In genomic region chr7:105778553-105779265, GRCm38 (mm10) we compare ENCODE assay signal across 7 mouse cellular contexts. TPM values are rescaled to one million over a fixed set of nuclear protein-coding genes. Genes with fewer than 3 reads are reported as not detected.
DNase-seq lines count a peak whose midpoint lies in the region; ATAC-seq and TF ChIP-seq lines count a peak whose summit lies in the region.

No protein-coding gene starts in this region.

- DNase-seq in A20 (ENCODE audit: low read depth, low spot score) (peak; percentile 44), G1E (ENCODE audit: low spot score) (peak; percentile 22)
- peak; percentile 94 for DNase-seq in heart, adult 11 months
- DNase-seq in adrenal gland, postnatal 25 days, result no peak

- H3K4me3 ChIP-seq in G1E (ENCODE audit: low read depth, low read length), result no peak overlapping the region
- peak overlapping the region; percentile 16; the same call in 1 of the 2 replicates for H3K4me3 ChIP-seq in intestine, embryonic 15.5 days (replicated peaks)
- peak overlapping the region; percentile 12; the same call in 1 of the 2 replicates for H3K4me3 ChIP-seq in lung, embryonic 16.5 days (ENCODE audit: low read length)
- H3K4me3 ChIP-seq in stomach, embryonic 14.5 days (ENCODE audit: low read depth, low read length), result no peak overlapping the region

- peak overlapping the region; percentile 95 for H3K27ac ChIP-seq in intestine, embryonic 15.5 days
- H3K27ac ChIP-seq in lung, embryonic 16.5 days (ENCODE audit: low read length), result peak overlapping the region; percentile 94
- peak overlapping the region; percentile 96 for H3K27ac ChIP-seq in stomach, embryonic 14.5 days (ENCODE audit: low read length)

- no peaks in the 10 kb centered on the region for H3K36me3 ChIP-seq in G1E (replicated peaks)
- no peaks in the 10 kb centered on the region for H3K36me3 ChIP-seq in intestine, embryonic 15.5 days
- H3K36me3 ChIP-seq in lung, embryonic 16.5 days (ENCODE audit: control insufficient read depth, insufficient read depth, low read length), result peaks cover 8% of the 10 kb centered on the region; the same call in 1 of the 2 replicates
- peaks cover 5% of the 10 kb centered on the region; the same call in 1 of the 2 replicates for H3K36me3 ChIP-seq in stomach, embryonic 14.5 days (ENCODE audit: control insufficient read depth, insufficient read depth, low read length)

- no peaks in the 10 kb centered on the region for H3K9me3 ChIP-seq in G1E (replicated peaks)
- H3K9me3 ChIP-seq in intestine, embryonic 15.5 days, result no peaks in the 10 kb centered on the region
- H3K9me3 ChIP-seq in lung, embryonic 16.5 days (ENCODE audit: control insufficient read depth, low read length), result no peaks in the 10 kb centered on the region
- no peaks in the 10 kb centered on the region for H3K9me3 ChIP-seq in stomach, embryonic 14.5 days (ENCODE audit: control insufficient read depth, low read depth, low read length)

- ATAC-seq in G1E (ENCODE audit: extremely low read depth, insufficient number of reproducible peaks, low FRiP score, poor library complexity, severe bottlenecking), result peak; percentile 67
- peak; percentile 84 for ATAC-seq in intestine, embryonic 15.5 days
- peak; percentile 90 for ATAC-seq in lung, embryonic 16.5 days (ENCODE audit: low read depth)
- peak; percentile 78 for ATAC-seq in stomach, embryonic 14.5 days (ENCODE audit: insufficient number of reproducible peaks, insufficient read depth, low FRiP score, low read depth)

- H3K4me2 ChIP-seq in intestine, embryonic 15.5 days (replicated peaks), result peak overlapping the region; percentile 58
- peak overlapping the region; percentile 45 for H3K4me2 ChIP-seq in lung, embryonic 16.5 days (ENCODE audit: low read depth, low read length)
- peak overlapping the region; percentile 47 for H3K4me2 ChIP-seq in stomach, embryonic 14.5 days (replicated peaks; ENCODE audit: low read depth, low read length)

- no peak for TF ChIP-seq CTCF in G1E (IDR thresholded peaks at IDR 0.05; ENCODE audit: low read depth, low read length)

- WGBS in intestine, embryonic 15.5 days, result 16% methylated on average over 4 of the region's 4 CpGs
- 24% methylated on average over 4 of the region's 4 CpGs for whole genome bisulfite sequencing in lung, embryonic 16.5 days
- 9% methylated on average over 4 of the region's 4 CpGs for WGBS in stomach, embryonic 14.5 days

- 0 out of 2 replicates have a peak overlapping the region, but pooled peaks have one; percentile 5 for H3K9ac ChIP-seq in intestine, embryonic 15.5 days
- peak overlapping the region; percentile 57 for H3K9ac ChIP-seq in lung, embryonic 16.5 days (ENCODE audit: low read length)
- no peak overlapping the region; the same call in 1 of the 2 replicates for H3K9ac ChIP-seq in stomach, embryonic 14.5 days (replicated peaks; ENCODE audit: low read depth, low read length)

- H3K27me3 ChIP-seq in G1E (ENCODE audit: insufficient read depth, low read length), result peaks cover 31% of the 10 kb centered on the region
- no peaks in the 10 kb centered on the region for H3K27me3 ChIP-seq in intestine, embryonic 15.5 days (replicated peaks)
- H3K27me3 ChIP-seq in lung, embryonic 16.5 days (ENCODE audit: control insufficient read depth, insufficient read depth, low read depth, low read length), result no peaks in the 10 kb centered on the region
- H3K27me3 ChIP-seq in stomach, embryonic 14.5 days (ENCODE audit: control insufficient read depth, insufficient read depth, low read length), result no peaks in the 10 kb centered on the region

- peaks cover 13% of the 10 kb centered on the region for H3K4me1 ChIP-seq in G1E (ENCODE audit: insufficient read depth, low read depth, low read length)
- H3K4me1 ChIP-seq in intestine, embryonic 15.5 days (replicated peaks), result peaks cover 34% of the 10 kb centered on the region
- H3K4me1 ChIP-seq in lung, embryonic 16.5 days (replicated peaks; ENCODE audit: control insufficient read depth, insufficient read depth, low read length), result peaks cover 33% of the 10 kb centered on the region
- H3K4me1 ChIP-seq in stomach, embryonic 14.5 days (ENCODE audit: control insufficient read depth, insufficient read depth, low read length), result peaks cover 34% of the 10 kb centered on the region; the same call in 1 of the 2 replicates

RNA-seq across cellular contexts. Expression of gene Dchs1, which starts 8.7 kb away (rescaled TPM):
- not detected in 2 replicates for total RNA-seq in G1E (2014; fragmentation: Nextera tagmentation)
- total RNA-seq in G1E (2017), result 0.05 and 0.06 TPM in 2 replicates
- polyA plus RNA-seq in G1E (2012), result under 0.01 TPM in 1 of 2 replicates, not detected in the other
- polyA plus RNA-seq in intestine, embryonic 15.5 days (2015; fragmentation: Nextera tagmentation; extraction: Ambion mirVana), result 8.2 and 8.3 TPM in 2 replicates
- polyA plus RNA-seq in lung, embryonic 16.5 days (2015; fragmentation: Nextera tagmentation; extraction: Ambion mirVana), result 7.1 and 7.2 TPM in 2 replicates
- 18.7 and 20.5 TPM in 2 replicates for polyA plus RNA-seq in stomach, embryonic 14.5 days (2014; fragmentation: Nextera tagmentation; extraction: Ambion mirVana)
- 5.4 and 10.0 TPM in 2 replicates for total RNA-seq in adrenal gland, postnatal 25 days (2021)

RNA-seq across cellular contexts. Expression of gene Tpp1, which starts 26.7 kb away (rescaled TPM):
- total RNA-seq in G1E (2014; fragmentation: Nextera tagmentation) (157 and 173 TPM in 2 replicates), G1E (2017) (67.3 and 72.9 TPM in 2 replicates)
- 48.8 and 49.0 TPM in 2 replicates for polyA plus RNA-seq in G1E (2012)
- 109 TPM in 2 replicates for polyA plus RNA-seq in intestine, embryonic 15.5 days (2015; fragmentation: Nextera tagmentation; extraction: Ambion mirVana)
- 96.4 and 102 TPM in 2 replicates for polyA plus RNA-seq in lung, embryonic 16.5 days (2015; fragmentation: Nextera tagmentation; extraction: Ambion mirVana)
- 79.9 and 80.2 TPM in 2 replicates for polyA plus RNA-seq in stomach, embryonic 14.5 days (2014; fragmentation: Nextera tagmentation; extraction: Ambion mirVana)
- 88.3 and 122 TPM in 2 replicates for total RNA-seq in adrenal gland, postnatal 25 days (2021)

RNA-seq across cellular contexts. Expression of gene Mrpl17, which starts 32.2 kb away (rescaled TPM):
- total RNA-seq in G1E (2014; fragmentation: Nextera tagmentation) (159 and 162 TPM in 2 replicates), G1E (2017) (50.3 and 58.4 TPM in 2 replicates)
- polyA plus RNA-seq in G1E (2012), result 111 and 125 TPM in 2 replicates
- polyA plus RNA-seq in intestine, embryonic 15.5 days (2015; fragmentation: Nextera tagmentation; extraction: Ambion mirVana), result 372 and 398 TPM in 2 replicates
- 344 and 345 TPM in 2 replicates for polyA plus RNA-seq in lung, embryonic 16.5 days (2015; fragmentation: Nextera tagmentation; extraction: Ambion mirVana)
- 349 TPM in 2 replicates for polyA plus RNA-seq in stomach, embryonic 14.5 days (2014; fragmentation: Nextera tagmentation; extraction: Ambion mirVana)
- 185 and 190 TPM in 2 replicates for total RNA-seq in adrenal gland, postnatal 25 days (2021)

RNA-seq across cellular contexts. Expression of gene Taf10, which starts 34.5 kb away (rescaled TPM):
- 353 and 389 TPM in 2 replicates for total RNA-seq in G1E (2014; fragmentation: Nextera tagmentation)
- total RNA-seq in G1E (2017), result 202 and 540 TPM in 2 replicates
- polyA plus RNA-seq in G1E (2012), result 263 and 330 TPM in 2 replicates
- 134 and 140 TPM in 2 replicates for polyA plus RNA-seq in intestine, embryonic 15.5 days (2015; fragmentation: Nextera tagmentation; extraction: Ambion mirVana)
- 101 and 105 TPM in 2 replicates for polyA plus RNA-seq in lung, embryonic 16.5 days (2015; fragmentation: Nextera tagmentation; extraction: Ambion mirVana)
- 133 and 135 TPM in 2 replicates for polyA plus RNA-seq in stomach, embryonic 14.5 days (2014; fragmentation: Nextera tagmentation; extraction: Ambion mirVana)
- total RNA-seq in adrenal gland, postnatal 25 days (2021), result 198 and 204 TPM in 2 replicates

RNA-seq across cellular contexts. Expression of gene Rrp8, which starts 41.5 kb away (rescaled TPM):
- total RNA-seq in G1E (2014; fragmentation: Nextera tagmentation) (51.5 and 69.0 TPM in 2 replicates), G1E (2017) (27.4 and 29.4 TPM in 2 replicates)
- polyA plus RNA-seq in G1E (2012), result 30.4 and 35.1 TPM in 2 replicates
- polyA plus RNA-seq in intestine, embryonic 15.5 days (2015; fragmentation: Nextera tagmentation; extraction: Ambion mirVana), result 32.4 and 34.4 TPM in 2 replicates
- polyA plus RNA-seq in lung, embryonic 16.5 days (2015; fragmentation: Nextera tagmentation; extraction: Ambion mirVana), result 31.1 and 41.7 TPM in 2 replicates
- polyA plus RNA-seq in stomach, embryonic 14.5 days (2014; fragmentation: Nextera tagmentation; extraction: Ambion mirVana), result 39.0 and 40.2 TPM in 2 replicates
- 19.1 and 27.7 TPM in 2 replicates for total RNA-seq in adrenal gland, postnatal 25 days (2021)

Comparison
In these comparisons a context has a peak if more than half of its experiments do, and no peak if none do; other contexts are left out.
1. H3K4me3 ChIP-seq: peak in intestine, embryonic 15.5 days (single experiment) and lung, embryonic 16.5 days (single experiment); none in G1E (single experiment) and stomach, embryonic 14.5 days (single experiment).
2. Peak in every context shown above with its lines, with median percentiles within 50 percentile points of each other: ATAC-seq, H3K27ac ChIP-seq and H3K4me2 ChIP-seq.